In genomic region chr5:130089177-130089576, GRCm38 (mm10) we compare ENCODE assay signal across 10 mouse cellular contexts. TPM values are rescaled to one million over a fixed set of nuclear protein-coding genes. Genes with fewer than 3 reads are reported as not detected.
DNase-seq lines count a peak whose midpoint lies in the region; ATAC-seq and TF ChIP-seq lines count a peak whose summit lies in the region.
"Had no signal": no experiment of that assay in that cellular context is flagged by ENCODE, and none has a peak within 500 bp of the region (broad histone marks: within the 10 kb centered on the region; RNA-seq: fewer than 3 reads in every experiment).

No protein-coding gene starts in this region.

- H3K9ac ChIP-seq in CH12.LX (ENCODE audit: insufficient read depth, low read depth): no peak overlapping the region
- H3K9ac ChIP-seq: embryonic facial prominence, embryonic 12.5 days; midbrain, embryonic 15.5 days had no signal

- peaks cover 45% of the 10 kb centered on the region for H3K79me2 ChIP-seq in CH12.LX (replicated peaks; ENCODE audit: control insufficient read depth, extremely low read depth, insufficient read depth, poor library complexity, severe bottlenecking)

- no peak for TF ChIP-seq CTCF in layer of hippocampus, adult 2 months (conservative IDR thresholded peaks at IDR 0.05)
- no peak for TF ChIP-seq CTCF in CH12.LX (conservative IDR thresholded peaks at IDR 0.05 in 1 of 2, IDR thresholded peaks at IDR 0.05 in 1 of 2; ENCODE audit: low read depth in 2 of 2, low read length in 2 of 2)
- no peak for TF ChIP-seq CTCF in small intestine, adult 2 months (IDR thresholded peaks at IDR 0.05; ENCODE audit: extremely low read depth, insufficient read length, insufficient replicate concordance, low read depth, low read length)

- H3K4me1 ChIP-seq in CH12.LX (ENCODE audit: control insufficient read depth in 1 of 2, insufficient read depth in 2 of 2): peaks cover 21 to 38% of the 10 kb centered on the region in 2 experiments
- peaks cover 7% of the 10 kb centered on the region; the same call in 1 of the 2 replicates for H3K4me1 ChIP-seq in small intestine, adult 2 months (ENCODE audit: control insufficient read depth, insufficient read depth, insufficient read length, low read length)
- H3K4me1 ChIP-seq: embryonic facial prominence, embryonic 12.5 days; midbrain, embryonic 15.5 days had no signal

- in situ Hi-C loops in CH12.LX (cut with MboI; ENCODE audit: low pct_ligation_motif_present, low pct_unique_long_range_greater_than_20kb, low sequenced_read_pairs): no loop called here

- TF ChIP-seq EP300 in CH12.LX (IDR thresholded peaks at IDR 0.05; ENCODE audit: low read length): peak; percentile 29; the same call in 1 of the 2 replicates

- TF ChIP-seq POLR2A in CH12.LX (IDR thresholded peaks at IDR 0.05; ENCODE audit: low read depth, low read length): no peak
- no peak for TF ChIP-seq POLR2A in small intestine, adult 2 months (IDR thresholded peaks at IDR 0.05; ENCODE audit: low read depth, low read length)

- H3K27ac ChIP-seq in layer of hippocampus, adult 2 months: peak overlapping the region; percentile 85
- H3K27ac ChIP-seq in CH12.LX (ENCODE audit: insufficient read depth, low read depth): peak overlapping the region; percentile 73
- peak overlapping the region; percentile 18; the same call in 1 of the 2 replicates for H3K27ac ChIP-seq in small intestine, adult 2 months (ENCODE audit: insufficient read depth, low read depth, low read length)
- H3K27ac ChIP-seq: embryonic facial prominence, embryonic 12.5 days; midbrain, embryonic 15.5 days had no signal

- peak; percentile 98 for ATAC-seq in granulocyte monocyte progenitor cell, adult 5-6 weeks (replicated peaks; ENCODE audit: poor library complexity, severe bottlenecking)
- ATAC-seq: midbrain, embryonic 15.5 days had no signal

- no peak for TF ChIP-seq RAD21 in CH12.LX (IDR thresholded peaks at IDR 0.05; ENCODE audit: low read depth, low read length)

- peak overlapping the region; percentile 17; the same call in 1 of the 2 replicates for H3K4me2 ChIP-seq in CH12.LX (ENCODE audit: insufficient read depth, low read depth, poor library complexity, severe bottlenecking)
- H3K4me2 ChIP-seq: embryonic facial prominence, embryonic 12.5 days; midbrain, embryonic 15.5 days had no signal

- dilution Hi-C loops in CH12.LX (cut with MboI; ENCODE audit: extremely low pct_ligation_motif_present, extremely low pct_unique_long_range_greater_than_20kb, low sequenced_read_pairs): no loop called here

- 57% methylated on average over 7 of the region's 7 CpGs for WGBS in small intestine, adult 2 months

- DNase-seq in layer of hippocampus, adult 2 months (ENCODE audit: low spot score in 2 of 2): no peak
- no peak for DNase-seq in layer of hippocampus, adult 18-20 months (ENCODE audit: low spot score in 2 of 2)
- DNase-seq in CH12.LX (ENCODE audit: extremely low read depth): peak; percentile 74
- no peak for DNase-seq in thymus, postnatal 25 days
- no peak for DNase-seq in adrenal gland, postnatal 14 days
- DNase-seq: lung, adult 2 months had no signal

- H3K36me3 ChIP-seq in CH12.LX (replicated peaks in 1 of 2; ENCODE audit: control insufficient read depth in 1 of 2, insufficient read depth in 1 of 2, low read length in 1 of 2): peaks cover 11 to 77% of the 10 kb centered on the region in 2 experiments
- no peaks in the 10 kb centered on the region for H3K36me3 ChIP-seq in small intestine, adult 2 months (ENCODE audit: control insufficient read depth, insufficient read depth, low read length)
- H3K36me3 ChIP-seq: midbrain, embryonic 15.5 days had no signal

- no peak overlapping the region for H3K4me3 ChIP-seq in layer of hippocampus, adult 2 months
- H3K4me3 ChIP-seq in CH12.LX (replicated peaks in 1 of 3; ENCODE audit: low read depth in 2 of 3, low read length in 2 of 3, poor library complexity in 1 of 3): peak overlapping the region in 1 of 3 experiments; percentile 8
- H3K4me3 ChIP-seq in small intestine, adult 2 months (ENCODE audit: low read depth, low read length): no peak overlapping the region
- H3K4me3 ChIP-seq: embryonic facial prominence, embryonic 12.5 days; midbrain, embryonic 15.5 days had no signal

- peaks cover 2% of the 10 kb centered on the region for H3K9me3 ChIP-seq in CH12.LX (replicated peaks; ENCODE audit: low read length)
- H3K9me3 ChIP-seq: embryonic facial prominence, embryonic 12.5 days; midbrain, embryonic 15.5 days had no signal

- no peaks in the 10 kb centered on the region for H3K27me3 ChIP-seq in CH12.LX (replicated peaks)
- H3K27me3 ChIP-seq in small intestine, adult 2 months (ENCODE audit: control insufficient read depth, insufficient read depth, low read length): no peaks in the 10 kb centered on the region
- H3K27me3 ChIP-seq: embryonic facial prominence, embryonic 12.5 days; midbrain, embryonic 15.5 days had no signal

TF ChIP-seq in CH12.LX, 34 proteins besides CTCF, POLR2A, EP300 and RAD21:
- TF ChIP-seq TBP (conservative IDR thresholded peaks at IDR 0.05; ENCODE audit: low read depth, low read length): no peak
- no peak for TF ChIP-seq KAT2A (IDR thresholded peaks at IDR 0.05; ENCODE audit: insufficient replicate concordance, low read length)
- TF ChIP-seq HCFC1 (IDR thresholded peaks at IDR 0.05; ENCODE audit: low read depth, low read length): no peak
- TF ChIP-seq CHD2 (IDR thresholded peaks at IDR 0.05; ENCODE audit: low read length): no peak
- no peak for TF ChIP-seq MAFK (IDR thresholded peaks at IDR 0.05; ENCODE audit: insufficient replicate concordance, low read length)
- no peak for TF ChIP-seq JUN (IDR thresholded peaks at IDR 0.05; ENCODE audit: insufficient read depth, low read depth, low read length)
- no peak for TF ChIP-seq MYC (IDR thresholded peaks at IDR 0.05; ENCODE audit: low read depth, low read length)
- TF ChIP-seq USF1 (IDR thresholded peaks at IDR 0.05; ENCODE audit: low read depth, low read length): no peak
- TF ChIP-seq ZMIZ1 (IDR thresholded peaks at IDR 0.05; ENCODE audit: low read depth, low read length): no peak
- no peak for TF ChIP-seq MXI1 (IDR thresholded peaks at IDR 0.05; ENCODE audit: low read depth, low read length)
- TF ChIP-seq TCF12 (IDR thresholded peaks at IDR 0.05; ENCODE audit: low read depth, low read length): no peak
- no peak for TF ChIP-seq SMC3 (IDR thresholded peaks at IDR 0.05; ENCODE audit: low read depth, low read length)
- TF ChIP-seq E2F4 (IDR thresholded peaks at IDR 0.05; ENCODE audit: insufficient replicate concordance, low read depth, low read length): no peak
- no peak for TF ChIP-seq MEF2A (IDR thresholded peaks at IDR 0.05; ENCODE audit: borderline replicate concordance, low read depth, low read length)
- no peak for TF ChIP-seq ELF1 (IDR thresholded peaks at IDR 0.05; ENCODE audit: low read depth, low read length)
- TF ChIP-seq ZC3H11A (IDR thresholded peaks at IDR 0.05; ENCODE audit: low read depth, low read length): no peak
- no peak; the same call in 1 of the 2 replicates for TF ChIP-seq ETS1 (conservative IDR thresholded peaks at IDR 0.05; ENCODE audit: low read depth, low read length)
- TF ChIP-seq ZKSCAN1 (IDR thresholded peaks at IDR 0.05; ENCODE audit: borderline replicate concordance, low read depth, low read length): no peak

RNA-seq across cellular contexts. Expression of gene Tpst1, which starts 16.1 kb away (rescaled TPM):
- 10 to 100 TPM; 48.7 to 49.1 TPM for total RNA-seq in layer of hippocampus, adult 2 months (2021)
- total RNA-seq in layer of hippocampus, adult 18-20 months (2021): 10 to 100 TPM; 47.8 to 48.9 TPM
- total RNA-seq in CH12.LX (2012; rRNA removed): 36.8 and 45.5 TPM in 2 replicates
- total RNA-seq in CH12.LX (2014; rRNA removed): 49.9 and 52.5 TPM in 2 replicates
- 43.2 and 50.4 TPM in 2 replicates for polyA plus RNA-seq in CH12.LX (2012; ENCODE audit: insufficient read length, low read depth)
- 16.0 and 17.3 TPM in 2 replicates for total RNA-seq in granulocyte monocyte progenitor cell, adult 5-6 weeks (2014; fragmentation: Nextera tagmentation)
- total RNA-seq in granulocyte monocyte progenitor cell, adult 5-6 weeks (2017): 3.4 and 7.5 TPM in 2 replicates
- 4.4 and 4.8 TPM in 2 replicates for polyA plus RNA-seq in small intestine, adult 2 months (2012; rRNA removed)
- 32.5 and 35.5 TPM in 2 replicates for total RNA-seq in adrenal gland, postnatal 14 days (2021)

RNA-seq across cellular contexts. Expression of gene Kctd7, which starts 55.5 kb away (rescaled TPM):
- 10 to 100 TPM; 10.3 to 12.8 TPM for total RNA-seq in layer of hippocampus, adult 2 months (2021)
- total RNA-seq in layer of hippocampus, adult 18-20 months (2021): 10 to 100 TPM; 12.1 to 16.5 TPM
- total RNA-seq in CH12.LX (2012; rRNA removed): 3.7 and 4.3 TPM in 2 replicates
- total RNA-seq in CH12.LX (2014; rRNA removed): 2.8 and 3.3 TPM in 2 replicates
- 2.6 and 2.8 TPM in 2 replicates for polyA plus RNA-seq in CH12.LX (2012; ENCODE audit: insufficient read length, low read depth)
- total RNA-seq in granulocyte monocyte progenitor cell, adult 5-6 weeks (2014; fragmentation: Nextera tagmentation): 3.2 and 4.4 TPM in 2 replicates
- 3.6 and 4.1 TPM in 2 replicates for total RNA-seq in granulocyte monocyte progenitor cell, adult 5-6 weeks (2017)
- polyA plus RNA-seq in small intestine, adult 2 months (2012; rRNA removed): 1.3 TPM in 2 replicates
- 8.7 and 10.0 TPM in 2 replicates for total RNA-seq in adrenal gland, postnatal 14 days (2021)

Comparison
In these comparisons a context has a peak if more than half of its experiments do, and no peak if none do; other contexts are left out.
1. H3K27ac ChIP-seq: peak in every context shown above with its lines; median percentile 85 in layer of hippocampus, adult 2 months; 73 in CH12.LX; 18 in small intestine, adult 2 months.